Comparison of ENCODE assay signal across 8 mouse cellular contexts in the genomic region with DNA sequence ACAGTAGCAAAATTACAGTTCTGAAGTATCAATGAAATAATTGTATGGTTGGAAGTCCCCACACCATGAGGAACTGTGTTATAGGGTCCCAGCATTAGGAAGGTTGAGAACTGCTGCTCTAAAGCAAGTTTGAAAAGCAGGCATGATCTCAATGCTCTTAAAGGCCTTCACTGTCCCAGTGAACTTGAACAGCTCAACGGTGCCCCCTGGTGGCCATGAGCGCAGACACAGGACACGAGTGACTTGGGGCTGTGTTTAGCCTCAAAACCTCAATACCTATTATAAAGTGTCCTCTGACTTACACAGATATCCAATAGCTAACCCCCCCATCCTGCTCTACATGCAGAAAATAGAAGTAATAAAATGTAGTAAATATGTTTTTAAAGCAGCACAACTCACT.
DNase-seq lines count a peak whose midpoint lies in the region; ATAC-seq and TF ChIP-seq lines count a peak whose summit lies in the region.

No protein-coding gene starts in this region.

- peak; percentile 98 for TF ChIP-seq CTCF in bone marrow, adult 2 months (IDR thresholded peaks at IDR 0.05; ENCODE audit: control insufficient read depth, insufficient read depth, low read length)

- no peak for TF ChIP-seq POLR2A in bone marrow, adult 2 months (IDR thresholded peaks at IDR 0.05; ENCODE audit: borderline replicate concordance, control insufficient read depth, low read depth, low read length)

- WGBS in bone marrow, adult 2 months, result 1% methylated on average over 3 of the region's 3 CpGs
- under 1% methylated on average over 3 of the region's 3 CpGs for WGBS in embryonic facial prominence, embryonic 15.5 days
- 1% methylated on average over 3 of the region's 3 CpGs for WGBS in heart, embryonic 10.5 days
- WGBS in kidney, embryonic 15.5 days, result 1% methylated on average over 3 of the region's 3 CpGs

- H3K9ac ChIP-seq in embryonic facial prominence, embryonic 15.5 days, result no peak overlapping the region
- no peak overlapping the region for H3K9ac ChIP-seq in kidney, embryonic 15.5 days

- H3K9me3 ChIP-seq in embryonic facial prominence, embryonic 15.5 days (replicated peaks), result no peaks in the 10 kb centered on the region
- H3K9me3 ChIP-seq in heart, embryonic 10.5 days, result no peaks in the 10 kb centered on the region
- no peaks in the 10 kb centered on the region for H3K9me3 ChIP-seq in kidney, embryonic 15.5 days (replicated peaks)

- no peaks in the 10 kb centered on the region for H3K27me3 ChIP-seq in embryonic facial prominence, embryonic 15.5 days
- H3K27me3 ChIP-seq in heart, embryonic 10.5 days (ENCODE audit: insufficient read depth, poor library complexity, severe bottlenecking), result no peaks in the 10 kb centered on the region
- no peaks in the 10 kb centered on the region for H3K27me3 ChIP-seq in kidney, embryonic 15.5 days
- no peaks in the 10 kb centered on the region for H3K27me3 ChIP-seq in splenic B cell, adult 2 months (ENCODE audit: control insufficient read depth, insufficient read depth, low read length, poor library complexity, severe bottlenecking)

- H3K36me3 ChIP-seq in embryonic facial prominence, embryonic 15.5 days, result no peaks in the 10 kb centered on the region
- H3K36me3 ChIP-seq in heart, embryonic 10.5 days, result no peaks in the 10 kb centered on the region
- no peaks in the 10 kb centered on the region for H3K36me3 ChIP-seq in kidney, embryonic 15.5 days
- no peaks in the 10 kb centered on the region; the same call in 1 of the 2 replicates for H3K36me3 ChIP-seq in splenic B cell, adult 2 months (ENCODE audit: control insufficient read depth, insufficient read depth, low read length, poor library complexity, severe bottlenecking)

- H3K4me3 ChIP-seq in bone marrow, adult 2 months (replicated peaks; ENCODE audit: control insufficient read depth, low read depth, low read length), result no peak overlapping the region
- H3K4me3 ChIP-seq in embryonic facial prominence, embryonic 15.5 days (replicated peaks), result no peak overlapping the region
- H3K4me3 ChIP-seq in heart, embryonic 10.5 days, result no peak overlapping the region
- H3K4me3 ChIP-seq in kidney, embryonic 15.5 days (replicated peaks), result no peak overlapping the region

- H3K4me1 ChIP-seq in bone marrow, adult 2 months (ENCODE audit: control insufficient read depth, insufficient read depth, low read length), result peaks cover 2% of the 10 kb centered on the region; the same call in 1 of the 2 replicates
- H3K4me1 ChIP-seq in embryonic facial prominence, embryonic 15.5 days, result peaks cover 8% of the 10 kb centered on the region; the same call in 1 of the 2 replicates
- peaks cover 16% of the 10 kb centered on the region for H3K4me1 ChIP-seq in heart, embryonic 10.5 days
- peaks cover 16% of the 10 kb centered on the region for H3K4me1 ChIP-seq in kidney, embryonic 15.5 days

- H3K4me2 ChIP-seq in embryonic facial prominence, embryonic 15.5 days (replicated peaks), result no peak overlapping the region
- no peak overlapping the region for H3K4me2 ChIP-seq in kidney, embryonic 15.5 days

- DNase-seq in A20 (ENCODE audit: low read depth, low spot score) (peak; percentile 83), liver (peak; percentile 88)
- peak; percentile 86 for DNase-seq in heart, embryonic 10.5 days (ENCODE audit: low spot score)
- peak; percentile 94 for DNase-seq in naive thymus-derived CD4-positive, alpha-beta T cell, adult 2 months (ENCODE audit: low read depth)
- DNase-seq in splenic B cell, adult 2 months (ENCODE audit: low read depth, low spot score), result peak; percentile 95

- ATAC-seq in embryonic facial prominence, embryonic 15.5 days (ENCODE audit: insufficient number of reproducible peaks, low FRiP score, low TSS enrichment, low read depth), result peak; percentile 69; the same call in 1 of the 2 replicates
- peak; percentile 75 for ATAC-seq in kidney, embryonic 15.5 days (replicated peaks; ENCODE audit: low FRiP score)

- H3K27ac ChIP-seq in bone marrow, adult 2 months (ENCODE audit: control insufficient read depth, insufficient read depth, low read depth, low read length, poor library complexity), result no peak overlapping the region
- H3K27ac ChIP-seq in embryonic facial prominence, embryonic 15.5 days (replicated peaks), result 0 out of 2 replicates have a peak overlapping the region, but pooled peaks have one; percentile 7
- H3K27ac ChIP-seq in heart, embryonic 10.5 days, result no peak overlapping the region
- H3K27ac ChIP-seq in kidney, embryonic 15.5 days, result no peak overlapping the region
